Mouse (Mus musculus) heart, embryonic 13.5 days (tissue): ENCODE data around the gene Rfx2. TPM values are rescaled to one million over a fixed set of nuclear protein-coding genes. Genes with fewer than 3 reads are reported as not detected.
A peak's percentile ranks its signal among the peaks of the same experiment; 100 is the strongest.

Source experiments
- ATAC-seq: fragments of 200-750 bp; cut with Nextera tagmentation; 2 replicates; pipeline ENCODE4 v1.8.0; 2017; ENCODE audit warnings: moderate TSS enrichment; ENCODE audit not compliant: insufficient number of reproducible peaks, low FRiP score, low TSS enrichment; ENCODE audit errors: extremely low read depth
- H3K27ac ChIP-seq: fragments of 300-500 bp; sonication (generic); replicated peaks from 2 replicates; pipeline ENCODE4 v1.5.1; 2015; ENCODE audit warnings: moderate library complexity, mild to moderate bottlenecking, inconsistent platforms
- H3K27me3 ChIP-seq: fragments of 300-500 bp; sonication (generic); replicated peaks from 2 replicates; pipeline ENCODE4 v1.6.1; 2015; ENCODE audit warnings: mild to moderate bottlenecking, inconsistent platforms
- H3K36me3 ChIP-seq: fragments of 300-500 bp; sonication (generic); 2 replicates; pipeline ENCODE4 v1.6.1; 2015; ENCODE audit warnings: mild to moderate bottlenecking, inconsistent platforms
- H3K4me1 ChIP-seq: fragments of 300-500 bp; sonication (generic); 2 replicates; pipeline ENCODE4 v1.6.1; 2015; ENCODE audit warnings: inconsistent platforms
- H3K4me2 ChIP-seq: fragments of 300-500 bp; sonication (generic); 2 replicates; pipeline ENCODE4 v1.6.1; 2015; ENCODE audit warnings: inconsistent platforms, mild to moderate bottlenecking, moderate library complexity
- H3K4me3 ChIP-seq: fragments of 300-500 bp; sonication (generic); 2 replicates; pipeline ENCODE4 v1.5.1; 2015; ENCODE audit warnings: moderate library complexity, mild to moderate bottlenecking, inconsistent platforms
- H3K9ac ChIP-seq: fragments of 300-500 bp; sonication (generic); 2 replicates; pipeline ENCODE4 v1.6.1; 2015; ENCODE audit warnings: inconsistent platforms, mild to moderate bottlenecking, moderate library complexity
- H3K9me3 ChIP-seq: fragments of 300-500 bp; sonication (generic); 2 replicates; pipeline ENCODE4 v1.6.1; 2016; ENCODE audit warnings: inconsistent platforms
- WGBS: fragments of 180-500 bp; shearing (Covaris S2); methylation state at CpG from one replicate; pipeline ENCODE4 v1.1.7; 2015; ENCODE audit warnings: mixed read lengths; 5-methylcytosine and 5-hydroxymethylcytosine counted together
- polyA plus RNA-seq: library from polyadenylated mRNA; unstranded; fragments of >200 nt; fragmentation: Nextera tagmentation; extraction: Ambion mirVana; gene quantifications from 2 replicates; pipeline ENCODE4 v1.2.1, GENCODE M21; 2015

Rfx2 gene
- polyA plus RNA-seq, 1 experiment from 2014 or later = 4.9 TPM

- Histone ChIP-seq H3K27me3 (no peaks in the 10 kb centered on the region), H3K9me3 (no peaks in the 10 kb centered on the region), H3K27ac (peak overlapping the region; percentile 37), H3K4me2 (peak overlapping the region; percentile 12), H3K4me1 (peaks cover 50% of the 10 kb centered on the region), H3K4me3 (no peak overlapping the region), H3K36me3 (no peaks in the 10 kb centered on the region), H3K9ac (0 out of 2 replicates have a peak overlapping the region, but pooled peaks have one; percentile 16)
- 16% methylated on average over 24 of the region's 24 CpGs for WGBS
- no peak for ATAC-seq
Measured at GRCm38 (mm10) chr17:56814316-56815056, 16.3 kb downstream of the Rfx2 start.

DNA sequence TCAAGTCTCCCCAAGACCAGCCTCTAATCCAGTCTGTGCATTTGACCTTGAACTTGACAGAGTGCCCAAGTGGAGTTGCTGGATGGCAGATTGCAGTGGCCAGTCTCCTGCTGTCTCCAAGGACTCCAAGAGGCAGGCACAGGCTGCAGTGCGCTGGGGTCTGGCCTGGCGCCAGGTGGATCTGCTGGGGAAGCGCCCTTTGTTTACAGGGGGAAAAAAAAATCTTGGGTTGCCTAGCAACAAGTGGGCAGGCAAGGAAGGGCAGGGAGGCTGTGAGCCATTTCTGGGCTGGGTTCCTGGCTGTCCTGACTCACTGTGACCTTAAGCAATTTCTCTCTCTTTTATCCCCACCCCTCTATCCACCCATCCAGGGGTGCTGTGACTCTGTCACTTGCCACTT is 20.6 kb downstream of the Rfx2 start:
- Histone ChIP-seq H3K9me3 (no peaks in the 10 kb centered on the region), H3K9ac (peak overlapping the region; percentile 69), H3K27me3 (peaks cover 8% of the 10 kb centered on the region; the same call in 1 of the 2 replicates), H3K4me1 (peaks cover 50% of the 10 kb centered on the region), H3K4me3 (no peak overlapping the region), H3K27ac (peak overlapping the region; percentile 95), H3K36me3 (no peaks in the 10 kb centered on the region), H3K4me2 (no peak overlapping the region; the same call in 1 of the 2 replicates)
- peak; percentile 64 for ATAC-seq
- WGBS = 1% methylated on average over 3 of the region's 3 CpGs

GRCm38 (mm10) chr17:56808518-56808917 is 22.3 kb downstream of the Rfx2 start:
- Histone ChIP-seq H3K9me3 (no peaks in the 10 kb centered on the region), H3K36me3 (peaks cover under 1% of the 10 kb centered on the region; the same call in 1 of the 2 replicates), H3K4me2 (no peak overlapping the region), H3K4me3 (no peak overlapping the region), H3K27ac (no peak overlapping the region), H3K4me1 (peaks cover 32% of the 10 kb centered on the region), H3K27me3 (peaks cover 8% of the 10 kb centered on the region; the same call in 1 of the 2 replicates), H3K9ac (no peak overlapping the region)
- ATAC-seq = no peak
- 9% methylated on average over 9 of the region's 9 CpGs for WGBS

GRCm38 (mm10) chr17:56805784-56806183 is 25.0 kb downstream of the Rfx2 start:
- H3K36me3 ChIP-seq = peaks cover 6% of the 10 kb centered on the region
- H3K9me3 ChIP-seq = no peaks in the 10 kb centered on the region
- H3K4me1 ChIP-seq = peaks cover 20% of the 10 kb centered on the region
- no peak for ATAC-seq
- 89% methylated on average over 1 of the region's 1 CpGs for WGBS
- H3K4me3 ChIP-seq = no peak overlapping the region
- H3K27ac ChIP-seq = no peak overlapping the region
- H3K9ac ChIP-seq = no peak overlapping the region
- H3K4me2 ChIP-seq = no peak overlapping the region
- H3K27me3 ChIP-seq = peaks cover 8% of the 10 kb centered on the region; the same call in 1 of the 2 replicates

DNA sequence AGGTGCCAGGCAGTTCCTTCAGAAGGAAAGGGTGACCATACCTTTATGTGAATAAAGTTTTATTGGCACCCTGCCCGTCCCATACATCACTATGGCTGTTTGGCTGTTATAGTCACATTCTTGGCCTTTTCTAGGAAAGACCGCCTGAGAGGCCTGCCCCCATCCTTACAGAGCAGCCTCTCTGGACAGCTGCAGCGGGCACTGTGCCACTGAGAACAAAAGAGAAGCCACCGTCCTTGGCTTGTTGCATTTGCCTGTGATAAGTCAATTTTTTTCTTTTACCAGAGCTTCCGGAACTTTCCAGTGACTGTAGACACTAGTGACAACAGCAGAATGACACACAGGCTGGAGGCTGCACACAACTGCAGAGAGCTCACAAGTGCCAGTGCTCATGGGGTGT is 25.9 kb downstream of the Rfx2 start:
- no peak overlapping the region for H3K4me2 ChIP-seq
- 0 out of 2 replicates have a peak overlapping the region, but pooled peaks have one; percentile 14 for H3K9ac ChIP-seq
- ATAC-seq = no peak
- H3K36me3 ChIP-seq = peaks cover 6% of the 10 kb centered on the region
- H3K4me3 ChIP-seq = no peak overlapping the region
- no peak overlapping the region for H3K27ac ChIP-seq
- no peaks in the 10 kb centered on the region for H3K9me3 ChIP-seq
- H3K27me3 ChIP-seq = peaks cover 8% of the 10 kb centered on the region; the same call in 1 of the 2 replicates
- peaks cover 12% of the 10 kb centered on the region for H3K4me1 ChIP-seq
- 73% methylated on average over 5 of the region's 5 CpGs for WGBS

GRCm38 (mm10) chr17:56802065-56802464 is 28.7 kb downstream of the Rfx2 start:
- H3K4me2 ChIP-seq = no peak overlapping the region
- peaks cover 6% of the 10 kb centered on the region for H3K36me3 ChIP-seq
- peaks cover under 1% of the 10 kb centered on the region; the same call in 1 of the 2 replicates for H3K27me3 ChIP-seq
- 77% methylated on average over 8 of the region's 8 CpGs for WGBS
- H3K27ac ChIP-seq = no peak overlapping the region
- no peaks in the 10 kb centered on the region for H3K4me1 ChIP-seq
- H3K4me3 ChIP-seq = no peak overlapping the region
- H3K9ac ChIP-seq = no peak overlapping the region
- no peak for ATAC-seq
- H3K9me3 ChIP-seq = no peaks in the 10 kb centered on the region

- no peaks in the 10 kb centered on the region for H3K4me1 ChIP-seq
- WGBS = 87% methylated on average over 3 of the region's 3 CpGs
- no peak overlapping the region for H3K27ac ChIP-seq
- H3K27me3 ChIP-seq = no peaks in the 10 kb centered on the region
- no peaks in the 10 kb centered on the region for H3K9me3 ChIP-seq
- H3K9ac ChIP-seq = no peak overlapping the region
- peaks cover 6% of the 10 kb centered on the region for H3K36me3 ChIP-seq
- no peak overlapping the region for H3K4me3 ChIP-seq
- ATAC-seq = no peak
- no peak overlapping the region for H3K4me2 ChIP-seq
Measured at GRCm38 (mm10) chr17:56799276-56799675, 31.5 kb downstream of the Rfx2 start.

DNA sequence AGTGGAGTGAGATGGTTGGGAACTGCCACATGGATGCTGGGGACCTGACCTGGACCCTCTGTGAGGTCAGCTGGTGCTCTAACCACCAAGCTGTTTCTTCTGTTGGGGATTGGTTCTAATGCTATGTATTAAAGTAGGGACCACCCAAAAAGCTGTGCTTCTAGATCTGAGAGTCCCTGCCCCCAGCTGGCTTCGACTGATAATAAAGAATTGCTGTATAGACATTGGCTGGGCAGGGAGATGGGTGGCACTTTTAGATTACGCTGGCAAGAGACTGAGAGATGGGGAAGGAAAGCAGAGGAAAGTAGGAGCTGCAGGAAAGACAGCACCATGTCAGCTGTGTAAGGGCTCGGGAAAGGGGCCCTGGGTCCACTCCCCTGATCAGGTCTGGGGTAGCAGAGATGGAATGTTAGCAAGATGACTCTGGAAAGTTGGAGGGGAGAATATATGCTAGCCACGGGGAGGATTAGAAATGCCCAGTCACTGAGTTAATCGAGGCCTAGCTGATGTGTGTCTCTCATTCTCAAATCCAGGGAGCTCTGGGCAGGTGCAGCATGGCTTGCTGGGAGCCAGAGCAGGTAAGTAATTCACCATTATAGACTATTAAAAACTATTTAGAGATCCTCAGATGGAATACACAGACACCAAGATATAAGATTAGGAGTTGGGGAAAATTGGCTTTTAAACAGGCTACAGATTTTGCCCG is 37.0 kb downstream of the Rfx2 start:
- no peaks in the 10 kb centered on the region for H3K9me3 ChIP-seq
- ATAC-seq = no peak
- H3K36me3 ChIP-seq = peaks cover 2% of the 10 kb centered on the region; the same call in 1 of the 2 replicates
- H3K4me2 ChIP-seq = no peak overlapping the region
- no peak overlapping the region for H3K4me3 ChIP-seq
- no peak overlapping the region for H3K27ac ChIP-seq
- peaks cover 10% of the 10 kb centered on the region for H3K4me1 ChIP-seq
- H3K9ac ChIP-seq = no peak overlapping the region
- WGBS = 63% methylated on average over 6 of the region's 6 CpGs
- H3K27me3 ChIP-seq = no peaks in the 10 kb centered on the region

DNA sequence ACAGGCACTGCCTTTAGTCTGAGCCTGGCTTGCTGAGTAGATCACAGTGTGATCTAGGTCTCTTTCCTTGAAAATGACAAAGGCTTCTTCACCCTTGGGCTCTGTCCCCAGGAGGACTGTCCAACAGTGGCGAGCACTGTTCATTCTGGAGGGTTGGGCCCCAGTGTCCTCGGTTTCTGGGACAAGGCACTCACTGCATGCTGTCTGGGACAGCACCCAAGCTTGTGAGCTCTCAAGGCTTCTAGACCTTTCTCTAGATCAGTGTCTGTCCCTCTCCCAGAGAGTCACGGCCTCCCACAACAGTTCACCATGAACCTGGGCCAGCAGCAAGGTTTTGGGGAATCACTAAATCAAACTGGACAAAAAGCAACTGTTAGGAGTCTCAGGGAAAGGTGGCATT is 38.2 kb downstream of the Rfx2 start:
- no peak for ATAC-seq
- 76% methylated on average over 3 of the region's 3 CpGs for WGBS
- H3K4me1 ChIP-seq = peaks cover 18% of the 10 kb centered on the region

DNA sequence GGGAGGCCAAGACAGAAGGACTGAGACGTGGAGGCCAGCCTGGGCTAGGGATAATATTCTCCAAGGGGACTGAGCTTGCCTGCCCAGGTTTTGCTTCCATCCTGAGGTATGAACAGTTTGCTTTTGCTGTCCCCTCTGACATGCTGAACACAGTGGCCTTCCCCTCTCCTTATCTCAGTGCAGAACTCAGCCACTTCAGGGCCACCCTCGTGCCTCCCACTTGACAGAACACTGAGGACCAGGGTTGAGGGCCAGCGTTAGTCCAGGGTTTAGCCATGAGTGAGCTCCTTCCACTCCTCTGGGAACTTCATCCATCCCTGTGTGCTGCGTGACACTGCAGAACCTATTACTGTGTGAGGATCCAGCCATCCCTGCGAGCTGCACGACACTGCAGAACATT is 41.5 kb downstream of the Rfx2 start:
- peaks cover 18% of the 10 kb centered on the region for H3K4me1 ChIP-seq
- no peak overlapping the region for H3K4me3 ChIP-seq
- H3K27me3 ChIP-seq = no peaks in the 10 kb centered on the region
- peaks cover 5% of the 10 kb centered on the region; the same call in 1 of the 2 replicates for H3K36me3 ChIP-seq
- WGBS = 60% methylated on average over 6 of the region's 6 CpGs
- H3K9ac ChIP-seq = no peak overlapping the region
- H3K9me3 ChIP-seq = no peaks in the 10 kb centered on the region
- H3K4me2 ChIP-seq = no peak overlapping the region
- no peak overlapping the region for H3K27ac ChIP-seq
- no peak for ATAC-seq

More for the DNA sequence above, 38.2 kb downstream of the Rfx2 start:
- Histone ChIP-seq H3K9ac (no peak overlapping the region), H3K36me3 (peaks cover 2% of the 10 kb centered on the region; the same call in 1 of the 2 replicates), H3K4me2 (no peak overlapping the region), H3K27ac (no peak overlapping the region), H3K27me3 (no peaks in the 10 kb centered on the region), H3K9me3 (no peaks in the 10 kb centered on the region), H3K4me3 (no peak overlapping the region)

DNA sequence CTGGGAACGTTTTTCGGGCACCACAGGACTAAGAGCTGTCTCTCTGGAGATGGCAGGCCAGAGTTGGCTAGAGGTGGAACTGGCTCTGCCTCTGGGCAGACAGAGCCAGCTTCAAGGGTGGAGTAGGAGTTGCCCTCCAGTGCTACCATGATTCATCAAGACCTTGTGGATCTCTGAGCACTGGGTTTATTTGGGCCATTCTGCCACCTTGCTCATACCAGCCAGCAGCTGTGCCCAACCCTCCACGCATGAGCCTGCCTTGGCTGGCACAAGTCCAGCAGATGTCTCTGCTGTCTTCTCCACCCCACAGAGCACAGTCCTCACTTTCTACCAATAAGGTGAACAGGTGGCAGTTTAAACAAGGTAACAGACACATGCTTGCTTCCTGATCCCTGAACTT is 41.9 kb downstream of the Rfx2 start:
- Histone ChIP-seq H3K27me3 (no peaks in the 10 kb centered on the region), H3K27ac (no peak overlapping the region), H3K36me3 (peaks cover 7% of the 10 kb centered on the region), H3K9ac (no peak overlapping the region; the same call in 1 of the 2 replicates), H3K4me2 (no peak overlapping the region), H3K9me3 (no peaks in the 10 kb centered on the region), H3K4me1 (peaks cover 18% of the 10 kb centered on the region), H3K4me3 (no peak overlapping the region)
- 61% methylated on average over 3 of the region's 3 CpGs for WGBS
- no peak for ATAC-seq
